Mouse (Mus musculus) bone marrow, adult 2 months (tissue): ENCODE data around the gene Car9.

Experiments
- CTCF ChIP-seq: fragments of 200-500 bp; IDR thresholded peaks from 2 replicates; pipeline ENCODE4 v1.5.1; 2011; ENCODE audit warnings: low read length, control low read depth; ENCODE audit not compliant: control insufficient read depth, insufficient read depth
- POLR2A ChIP-seq: fragments of 200-500 bp; IDR thresholded peaks from 2 replicates; pipeline ENCODE4 v1.6.1; 2011; ENCODE audit warnings: low read depth, mild to moderate bottlenecking, control low read depth, low read length, borderline replicate concordance; ENCODE audit not compliant: control insufficient read depth

DNA sequence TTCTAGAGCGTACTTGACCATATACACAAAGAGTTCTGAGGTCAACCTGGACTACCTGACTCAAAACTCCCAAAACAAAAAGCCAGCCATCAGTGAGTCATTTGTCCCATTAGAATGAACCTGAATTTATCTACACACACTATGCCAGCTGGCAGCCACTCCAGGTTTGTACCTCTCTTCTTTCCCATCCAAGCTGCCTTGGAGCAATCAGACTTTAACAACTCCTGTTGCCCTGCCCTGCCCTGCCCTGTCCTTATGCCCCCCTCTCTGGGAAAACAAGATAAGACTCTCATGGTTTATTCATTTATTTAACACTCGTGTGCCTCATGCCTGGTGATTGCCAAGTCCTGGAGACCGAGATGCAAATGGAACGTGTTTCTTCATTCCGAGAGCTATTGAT is 16.0 kb upstream of the Car9 start:
- TF ChIP-seq CTCF (no peak), POLR2A (no peak)
